Mouse (Mus musculus) hindbrain, embryonic 15.5 days (tissue): ENCODE measurements around the gene Gorasp2. TPM values are rescaled to one million over a fixed set of nuclear protein-coding genes. Genes with fewer than 3 reads are reported as not detected.

Experiments
- polyA plus RNA-seq: library from polyadenylated mRNA; unstranded; fragments of >200 nt; fragmentation: Nextera tagmentation; extraction: Ambion mirVana; gene quantifications from 2 replicates; pipeline ENCODE4 v1.2.1, GENCODE M21; 2015

Gorasp2 gene
- polyA plus RNA-seq, 1 experiment from 2014 or later = 144 TPM

Other genes starting within 250 kb of the Gorasp2 start
- 6.6 and 9.2 TPM in 2 replicates for gene Sp5, start 186.7 kb upstream of the Gorasp2 start, polyA plus RNA-seq
- gene Erich2, start 152.8 kb upstream of the Gorasp2 start, polyA plus RNA-seq = 2.9 and 3.0 TPM in 2 replicates
- gene Gad1, start 108.5 kb upstream of the Gorasp2 start, polyA plus RNA-seq = 103 and 105 TPM in 2 replicates
- gene Gm26558, start 532 bp downstream of the Gorasp2 start, polyA plus RNA-seq = 2.6 and 3.5 TPM in 2 replicates
- gene Tlk1, start 164.2 kb downstream of the Gorasp2 start, polyA plus RNA-seq = 26.5 and 28.3 TPM in 2 replicates